Mouse (Mus musculus) left cerebral cortex, adult 11 months (tissue): ENCODE results near the gene Otud7a.
"Not testable (repeated sequence)": the region's sequence is repeated elsewhere in the genome, so short reads cannot be mapped to it uniquely, and the experiment has no call there.

Experiments
- DNase-seq: peaks from one replicate; pipeline ENCODE4 v3.0.0; 2022; ENCODE audit warnings: low spot score

Gene Otud7a

GRCm38 (mm10) chr7:63558918-63559317 lies 114.4 kb downstream of the Otud7a start:
- no peak for DNase-seq

- no peak for DNase-seq
Observed at GRCm38 (mm10) chr7:63559679-63560078, 115.1 kb downstream of the Otud7a start.

- no peak for DNase-seq
Observed at GRCm38 (mm10) chr7:63583310-63583709, 138.8 kb downstream of the Otud7a start.

GRCm38 (mm10) chr7:63586184-63586870 lies 141.8 kb downstream of the Otud7a start:
- DNase-seq: peak; percentile 21

GRCm38 (mm10) chr7:63590305-63590704 lies 145.8 kb downstream of the Otud7a start:
- no peak for DNase-seq

- DNase-seq: no peak
Observed at GRCm38 (mm10) chr7:63591322-63591721, 146.8 kb downstream of the Otud7a start.

GRCm38 (mm10) chr7:63592061-63592460 lies 147.5 kb downstream of the Otud7a start:
- DNase-seq: no peak

- no peak for DNase-seq
Observed at GRCm38 (mm10) chr7:63604827-63605226, 160.3 kb downstream of the Otud7a start.

- DNase-seq: no peak
Observed at GRCm38 (mm10) chr7:63617018-63617417, 172.5 kb downstream of the Otud7a start.

GRCm38 (mm10) chr7:63620776-63621340 lies 176.3 kb downstream of the Otud7a start:
- DNase-seq: no peak

GRCm38 (mm10) chr7:63637651-63638050 lies 193.1 kb downstream of the Otud7a start:
- DNase-seq: no peak

- no peak for DNase-seq
Observed at GRCm38 (mm10) chr7:63644002-63644401, 199.5 kb downstream of the Otud7a start.

GRCm38 (mm10) chr7:63647136-63647535 lies 202.6 kb downstream of the Otud7a start:
- DNase-seq: no peak

- DNase-seq: no peak
Observed at GRCm38 (mm10) chr7:63660261-63660660, 215.7 kb downstream of the Otud7a start.

GRCm38 (mm10) chr7:63662757-63663156 lies 218.2 kb downstream of the Otud7a start:
- no peak for DNase-seq

- peak; percentile 13 for DNase-seq
Observed at GRCm38 (mm10) chr7:63665496-63665895, 220.9 kb downstream of the Otud7a start.

- DNase-seq: peak; percentile 19
Observed at GRCm38 (mm10) chr7:63667986-63668741, 223.6 kb downstream of the Otud7a start.

GRCm38 (mm10) chr7:63668951-63669350 lies 224.4 kb downstream of the Otud7a start:
- DNase-seq: peak; percentile 43

- not testable (repeated sequence) for DNase-seq
Observed at GRCm38 (mm10) chr7:63670911-63671310, 226.4 kb downstream of the Otud7a start.

- peak; percentile 89 for DNase-seq
Observed at GRCm38 (mm10) chr7:63671904-63672303, 227.4 kb downstream of the Otud7a start.

GRCm38 (mm10) chr7:63676631-63677030 lies 232.1 kb downstream of the Otud7a start:
- no peak for DNase-seq

- no peak for DNase-seq
Observed at GRCm38 (mm10) chr7:63677149-63677548, 232.6 kb downstream of the Otud7a start.

GRCm38 (mm10) chr7:63687056-63687455 lies 242.5 kb downstream of the Otud7a start:
- DNase-seq: no peak
